Mouse (Mus musculus) ES-Bruce4 (cell line): ENCODE data around the gene Osbp.
"Not testable (repeated sequence)": the region's sequence is repeated elsewhere in the genome, so short reads cannot be mapped to it uniquely, and the experiment has no call there.

Experiments used
- CTCF ChIP-seq: IDR thresholded peaks from one replicate; pipeline ENCODE4 v1.8.1; 2011; ENCODE audit warnings: low read depth, low read length
- EP300 ChIP-seq: IDR thresholded peaks from 2 replicates; pipeline ENCODE4 v1.6.1; 2011; ENCODE audit warnings: low read depth, low read length; ENCODE audit not compliant: insufficient read depth
- POLR2A ChIP-seq: IDR thresholded peaks from one replicate; pipeline ENCODE4 v1.8.1; 2011; ENCODE audit warnings: low read length; ENCODE audit not compliant: insufficient read depth

DNA sequence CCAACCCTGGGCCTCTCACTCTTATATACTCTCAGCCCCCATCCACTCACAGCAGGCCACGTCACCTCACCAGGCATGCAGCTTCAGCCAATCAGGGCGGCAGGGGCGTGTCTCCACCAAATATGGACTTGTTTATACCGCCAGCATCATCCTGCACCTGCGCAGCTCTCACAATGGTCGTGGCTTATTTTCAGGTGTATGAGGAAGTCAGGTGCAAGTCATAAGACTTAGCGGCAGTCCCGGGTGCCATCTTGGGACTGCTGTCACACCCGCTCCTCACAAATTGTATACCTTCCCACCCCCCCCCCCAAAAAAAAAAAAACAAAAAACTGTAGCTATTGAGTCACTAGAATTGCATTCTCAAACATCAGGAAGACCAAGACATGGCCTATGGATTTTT, 19.3 kb upstream of the Osbp start:
- not testable (repeated sequence) for TF ChIP-seq CTCF, EP300, POLR2A
